Mouse (Mus musculus) MEL (cell line): ENCODE results near the gene Dapp1. TPM values are rescaled to one million over a fixed set of nuclear protein-coding genes. Genes with fewer than 3 reads are reported as not detected.

Experiments used
- DNase-seq: peaks from one replicate; pipeline ENCODE4 v3.0.0; 2011; ENCODE audit warnings: low read depth, low spot score
- H3K27ac ChIP-seq: 2 replicates; pipeline ENCODE4 v1.5.1; 2012; ENCODE audit warnings: low read depth, mild to moderate bottlenecking, control low read depth, low read length, moderate library complexity; ENCODE audit not compliant: control insufficient read depth
- H3K27me3 ChIP-seq, 2 experiments: fragments of 150-350 bp in 1 of 2; sonication (generic) in 1 of 2; 2 replicates each; pipeline ENCODE4 v1.6.1; 2012; ENCODE audit warnings: low read length in 2 of 2, mild to moderate bottlenecking in 2 of 2, improper control_type of control experiment in 1 of 2, moderate library complexity in 1 of 2; ENCODE audit not compliant: insufficient read depth in 2 of 2, control insufficient read depth in 1 of 2
- H3K36me3 ChIP-seq, 2 experiments: 2 replicates each; pipeline ENCODE4 v1.6.1; 2012 to 2014; ENCODE audit warnings: low read length in 2 of 2, improper control_type of control experiment in 1 of 2, inconsistent platforms in 1 of 2, mild to moderate bottlenecking in 1 of 2; ENCODE audit not compliant: insufficient read depth in 2 of 2, control insufficient read depth in 1 of 2
- H3K4me1 ChIP-seq, 2 experiments: fragments of 150-350 bp in 1 of 2; sonication (generic) in 1 of 2; 2 replicates each; pipeline ENCODE4 v1.6.1; 2012; ENCODE audit warnings: low read length in 2 of 2, improper control_type of control experiment in 1 of 2, mild to moderate bottlenecking in 1 of 2; ENCODE audit not compliant: insufficient read depth in 2 of 2, control insufficient read depth in 1 of 2
- H3K4me3 ChIP-seq, 2 experiments: fragments of 150-350 bp in 1 of 2; sonication (generic) in 1 of 2; 2 replicates each; pipeline ENCODE4 v1.5.1; 2012; ENCODE audit warnings: low read depth in 2 of 2, low read length in 2 of 2, mild to moderate bottlenecking in 2 of 2, moderate library complexity in 2 of 2, control low read depth in 1 of 2, improper control_type of control experiment in 1 of 2; ENCODE audit not compliant: control insufficient read depth in 1 of 2, insufficient read depth in 1 of 2
- H3K79me2 ChIP-seq: 2 replicates; pipeline ENCODE4 v1.6.1; 2012; ENCODE audit warnings: mild to moderate bottlenecking, low read length, moderate library complexity; ENCODE audit not compliant: control insufficient read depth, poor library complexity, insufficient read depth
- H3K9ac ChIP-seq: 2 replicates; pipeline ENCODE4 v1.6.1; 2012; ENCODE audit warnings: low read depth, mild to moderate bottlenecking, control low read depth, low read length, moderate library complexity; ENCODE audit not compliant: control insufficient read depth, poor library complexity, severe bottlenecking
- H3K9me3 ChIP-seq: fragments of 150-350 bp; sonication (generic); replicated peaks from 2 replicates; pipeline ENCODE4 v1.6.1; 2012; ENCODE audit warnings: mild to moderate bottlenecking, low read length, improper control_type of control experiment, moderate library complexity; ENCODE audit not compliant: insufficient read depth
- MAFK ChIP-seq: IDR thresholded peaks from 2 replicates; pipeline ENCODE4 v1.6.1; 2011; ENCODE audit warnings: low read depth, mild to moderate bottlenecking, low read length, improper control_type of control experiment, borderline replicate concordance
- NRF1 ChIP-seq: IDR thresholded peaks from 2 replicates; pipeline ENCODE4 v1.6.1; 2014; ENCODE audit warnings: low read depth, mild to moderate bottlenecking, inconsistent platforms, low read length, improper control_type of control experiment, moderate library complexity; ENCODE audit not compliant: poor library complexity, insufficient read depth, severe bottlenecking
- polyA plus RNA-seq, 2 experiments: library from polyadenylated mRNA; stranded (reverse) in 1 of 2; unstranded in 1 of 2; fragments of >175 nt in 1 of 2; fragments of >200 nt in 1 of 2; gene quantifications; 2 replicates each; pipeline versions ENCODE4 v1.2.1 to v1.2.4; 2012; ENCODE audit warnings: low replicate concordance in 2 of 2, low read depth in 1 of 2; ENCODE audit not compliant: insufficient read length in 2 of 2, insufficient read depth in 1 of 2, missing spikeins in 1 of 2
- total RNA-seq: library from RNA; depleted of rRNA; stranded (reverse); fragments of 300-350 nt; gene quantifications from 2 replicates; pipeline ENCODE4 v1.2.3, GENCODE M21; 2012; rRNA removed

Dapp1 gene
- total and polyA plus RNA-seq, 3 experiments, result 45.7 to 91.5 (median 67.3) TPM

DNA sequence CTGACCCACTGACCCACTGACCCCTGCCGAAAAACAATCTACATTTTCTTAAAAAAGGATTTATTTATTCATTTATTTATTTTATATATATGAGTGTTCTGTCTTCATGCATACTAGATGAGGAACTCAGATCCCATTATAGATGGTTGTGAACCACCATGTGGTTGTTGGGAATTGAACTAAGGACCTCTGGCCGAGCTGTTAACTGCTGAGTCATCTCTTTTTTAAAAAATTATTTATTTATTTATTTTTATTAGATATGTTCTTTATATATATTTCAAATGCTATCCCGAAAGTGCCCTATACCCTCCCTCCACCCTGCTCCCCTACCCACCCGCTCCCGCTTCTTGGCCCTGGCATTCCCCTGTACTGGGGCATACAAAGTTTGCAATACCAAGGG, 100.3 kb downstream of the Dapp1 start:
- H3K9me3 ChIP-seq, result no peaks in the 10 kb centered on the region

More for the DNA sequence above, 100.3 kb downstream of the Dapp1 start:
- no peaks in the 10 kb centered on the region for H3K79me2 ChIP-seq
- H3K9ac ChIP-seq, result no peak overlapping the region
- no peaks in the 10 kb centered on the region for H3K27me3 ChIP-seq
- peaks cover 0 to 2% of the 10 kb centered on the region in 2 experiments for H3K36me3 ChIP-seq
- peaks cover 4 to 6% of the 10 kb centered on the region in 2 experiments; a peak in 3 of 4 replicates for H3K4me1 ChIP-seq
- DNase-seq, result no peak
- no peak overlapping the region for H3K27ac ChIP-seq
- H3K4me3 ChIP-seq, result no peak overlapping the region
- TF ChIP-seq MAFK (peak; percentile 59; the same call in 1 of the 2 replicates), NRF1 (no peak)
- TF ChIP-seq, all 39 proteins: peak for 1

Other genes with a start within 250 kb of the Dapp1 start
- gene H2afz, start 117.1 kb downstream of the Dapp1 start, total RNA-seq, result 1,732 and 2,078 TPM in 2 replicates
- gene H2afz, start 117.1 kb downstream of the Dapp1 start, polyA plus RNA-seq, result 1,000 to 10,000 TPM; 1,006 to 3,472 TPM
- gene Dnajb14, start 113.9 kb downstream of the Dapp1 start, total RNA-seq, result 4.2 and 4.4 TPM in 2 replicates
- 1 to 10 TPM in 1 of 2 experiments, not detected in 1; 6.1 TPM for gene Dnajb14, start 113.9 kb downstream of the Dapp1 start, polyA plus RNA-seq
- 73.3 and 77.5 TPM in 2 replicates for gene Lamtor3, start 63.0 kb downstream of the Dapp1 start, total RNA-seq
- 10 to 100 TPM in 1 of 2 experiments, not detected in 1; 88.3 TPM for gene Lamtor3, start 63.0 kb downstream of the Dapp1 start, polyA plus RNA-seq
- under 0.01 and 0.03 TPM in 2 replicates for gene 1110002E22Rik, start 83.5 kb upstream of the Dapp1 start, total RNA-seq
- under 1 TPM in 1 of 2 experiments, not detected in 1; 0.03 TPM for gene 1110002E22Rik, start 83.5 kb upstream of the Dapp1 start, polyA plus RNA-seq
- not detected in 2 replicates for gene Gm5105, start 85.8 kb upstream of the Dapp1 start, total RNA-seq
- gene Gm5105, start 85.8 kb upstream of the Dapp1 start, polyA plus RNA-seq, result not detected
- 9.7 and 12.1 TPM in 2 replicates for gene Trmt10a, start 161.9 kb upstream of the Dapp1 start, total RNA-seq
- gene Trmt10a, start 161.9 kb upstream of the Dapp1 start, polyA plus RNA-seq, result 10 to 100 TPM in 1 of 2 experiments, not detected in 1; 18.1 TPM
- 2.5 and 2.7 TPM in 2 replicates for gene Mttp, start 163.4 kb upstream of the Dapp1 start, total RNA-seq
- 1 to 10 TPM in 1 of 2 experiments, not detected in 1; 4.4 TPM for gene Mttp, start 163.4 kb upstream of the Dapp1 start, polyA plus RNA-seq
- gene 4930579F01Rik, start 212.3 kb upstream of the Dapp1 start, total RNA-seq, result not detected in 2 replicates
- gene 4930579F01Rik, start 212.3 kb upstream of the Dapp1 start, polyA plus RNA-seq, result not detected
- gene Adh7, start 236.2 kb upstream of the Dapp1 start, total RNA-seq, result not detected in 2 replicates
- not detected for gene Adh7, start 236.2 kb upstream of the Dapp1 start, polyA plus RNA-seq